Mouse (Mus musculus) frontal cortex, postnatal 25 days (tissue): ENCODE measurements at regions not wholly inside any gene's neighbourhood (a gene's known extent, or its start where the extent isn't known, plus 50 kb on each side); places are given as distances from the start of the nearest gene placed in this dataset.

ENCODE experiments used
- DNase-seq, 2 experiments: peaks; one replicate each; pipeline ENCODE4 v3.0.0; 2022; ENCODE audit warnings: low spot score in 2 of 2

- DNase-seq = no peak
Observed at GRCm38 (mm10) chr13:60513756-60514155, 88.0 kb upstream of the Dapk1 start.

GRCm38 (mm10) chr13:60514806-60515205, 86.9 kb upstream of the Dapk1 start:
- DNase-seq = no peak

- no peak for DNase-seq
Observed at GRCm38 (mm10) chr13:60518010-60518409, 83.7 kb upstream of the Dapk1 start.

GRCm38 (mm10) chr13:60519708-60520107, 82.0 kb upstream of the Dapk1 start:
- DNase-seq = no peak

GRCm38 (mm10) chr13:60522719-60523450, 78.9 kb upstream of the Dapk1 start:
- DNase-seq = peak in 1 of 2 experiments; percentile 22

GRCm38 (mm10) chr13:60527806-60528205, 73.9 kb upstream of the Dapk1 start:
- no peak for DNase-seq

- no peak for DNase-seq
Observed at GRCm38 (mm10) chr13:60528819-60529218, 72.9 kb upstream of the Dapk1 start.

- no peak for DNase-seq
Observed at GRCm38 (mm10) chr13:60529381-60530069, 72.2 kb upstream of the Dapk1 start.

- no peak for DNase-seq
Observed at GRCm38 (mm10) chr13:60533871-60534427, 67.8 kb upstream of the Dapk1 start.

GRCm38 (mm10) chr13:60534501-60534900, 67.2 kb upstream of the Dapk1 start:
- no peak for DNase-seq

GRCm38 (mm10) chr13:60535045-60535444, 66.7 kb upstream of the Dapk1 start:
- no peak for DNase-seq

- DNase-seq = no peak
Observed at GRCm38 (mm10) chr13:60536725-60537124, 65.0 kb upstream of the Dapk1 start.

GRCm38 (mm10) chr13:60538110-60538509, 63.6 kb upstream of the Dapk1 start:
- DNase-seq = no peak

GRCm38 (mm10) chr13:60541165-60541564, 60.6 kb upstream of the Dapk1 start:
- no peak for DNase-seq

- DNase-seq = no peak
Observed at GRCm38 (mm10) chr13:60544363-60544762, 57.4 kb upstream of the Dapk1 start.

- DNase-seq = no peak
Observed at GRCm38 (mm10) chr13:60545999-60546733, 55.6 kb upstream of the Dapk1 start.
